ENCODE assay signal across 8 mouse cellular contexts in the genomic region with DNA sequence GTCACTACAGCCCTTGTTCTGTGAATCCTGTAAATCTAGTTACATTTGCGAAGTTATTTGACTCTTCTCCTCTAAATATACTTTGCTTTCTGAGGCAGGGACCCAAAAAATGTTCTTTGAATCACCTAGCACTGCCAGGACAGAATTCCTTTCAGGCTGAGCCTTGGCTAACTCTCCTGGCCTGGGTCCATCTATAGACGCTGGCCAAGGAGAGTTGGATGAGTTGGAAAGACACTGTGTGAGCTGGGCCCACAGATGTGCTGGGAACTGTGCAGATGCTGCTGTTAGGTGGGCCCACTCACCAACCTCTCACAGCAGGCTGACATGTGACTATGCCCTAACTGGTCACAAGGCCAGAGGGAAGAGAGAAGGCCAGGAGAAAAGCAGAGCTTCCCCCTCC. TPM values are rescaled to one million over a fixed set of nuclear protein-coding genes. Genes with fewer than 3 reads are reported as not detected.
DNase-seq lines count a peak whose midpoint lies in the region.

No protein-coding gene starts in this region.

- peak; percentile 87 for DNase-seq in heart, adult 11 months
- no peak for DNase-seq in heart, adult 8-10 months (ENCODE audit: low spot score)
- DNase-seq in right cerebral cortex, postnatal 10 days (ENCODE audit: low spot score in 2 of 2), result peak; percentile 71 to 72
- no peak for DNase-seq in right cerebral cortex, postnatal 4 days
- DNase-seq in heart, postnatal 4 days, result peak; percentile 51
- no peak for DNase-seq in thymus, postnatal 4 days
- DNase-seq in kidney, adult 18-20 months, result no peak
- DNase-seq in spleen, adult 18-20 months, result no peak

RNA-seq across cellular contexts. Expression of a gene that starts 41.1 kb away (rescaled TPM):
- 100 to 1,000 TPM; 214 to 231 (median 227) TPM for total RNA-seq in heart, adult 8-10 months (2022)
- 100 to 1,000 TPM; 234 to 247 TPM for total RNA-seq in heart, postnatal 4 days (2021)

Comparison
In these comparisons a context has a peak if more than half of its experiments do, and no peak if none do; other contexts are left out.
1. DNase-seq: peak in heart, adult 11 months (single experiment), right cerebral cortex, postnatal 10 days (2 of 2) and heart, postnatal 4 days (single experiment); none in heart, adult 8-10 months (single experiment), right cerebral cortex, postnatal 4 days (single experiment), thymus, postnatal 4 days (single experiment), kidney, adult 18-20 months (single experiment) and spleen, adult 18-20 months (0 of 2).